Mouse (Mus musculus) spleen, postnatal 4 days (tissue): Measurements from ENCODE around the gene Zbtb32.

Experiments
- DNase-seq, 2 experiments: peaks; one replicate each; pipeline ENCODE4 v3.0.0; 2022; ENCODE audit warnings: low spot score in 2 of 2

Zbtb32 gene

GRCm38 (mm10) chr7:30600651-30601050, 1.9 kb upstream of the Zbtb32 start:
- no peak for DNase-seq

DNA sequence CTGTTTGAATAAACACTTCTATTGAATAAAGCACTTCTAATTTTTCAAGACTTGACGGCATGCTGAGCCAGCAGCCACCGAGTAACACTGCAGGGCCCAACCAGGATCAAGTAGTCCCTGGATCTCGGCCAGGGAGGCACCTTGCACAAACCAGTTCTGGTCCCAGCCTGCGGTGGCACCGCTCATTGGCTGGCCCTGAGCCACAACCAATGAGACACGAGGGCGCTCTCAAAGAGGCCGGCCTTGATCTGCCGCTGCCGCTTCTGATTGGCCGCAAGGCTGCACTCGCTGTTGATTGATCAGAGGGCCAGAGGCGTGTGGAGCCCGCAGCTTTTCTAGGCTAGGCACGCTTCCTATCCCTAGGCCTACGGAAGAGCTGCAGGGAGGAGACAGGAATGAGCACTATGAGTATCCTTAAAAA, 1.2 kb upstream of the Zbtb32 start:
- peak; percentile 82 to 87 for DNase-seq

DNA sequence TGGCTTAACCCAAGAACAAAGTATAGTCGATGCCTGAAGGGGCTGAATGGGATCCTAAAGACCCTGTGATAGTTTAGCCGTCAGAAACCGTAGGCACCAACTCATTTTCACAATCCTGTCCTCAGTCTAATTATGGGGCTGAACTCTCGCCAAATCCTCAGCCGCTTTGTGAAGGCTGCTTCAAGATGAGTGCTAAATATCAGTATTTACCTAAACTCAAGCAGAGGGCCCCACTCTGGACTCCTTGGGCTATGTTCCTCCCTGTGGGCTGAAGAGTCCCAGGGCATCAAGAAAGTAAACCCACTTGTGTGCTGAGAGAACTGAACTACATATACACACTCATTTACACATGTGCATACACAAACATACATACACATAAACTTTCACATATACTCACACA, 1.9 kb downstream of the Zbtb32 start:
- no peak for DNase-seq

GRCm38 (mm10) chr7:30596093-30596492, 2.6 kb downstream of the Zbtb32 start:
- no peak for DNase-seq

DNA sequence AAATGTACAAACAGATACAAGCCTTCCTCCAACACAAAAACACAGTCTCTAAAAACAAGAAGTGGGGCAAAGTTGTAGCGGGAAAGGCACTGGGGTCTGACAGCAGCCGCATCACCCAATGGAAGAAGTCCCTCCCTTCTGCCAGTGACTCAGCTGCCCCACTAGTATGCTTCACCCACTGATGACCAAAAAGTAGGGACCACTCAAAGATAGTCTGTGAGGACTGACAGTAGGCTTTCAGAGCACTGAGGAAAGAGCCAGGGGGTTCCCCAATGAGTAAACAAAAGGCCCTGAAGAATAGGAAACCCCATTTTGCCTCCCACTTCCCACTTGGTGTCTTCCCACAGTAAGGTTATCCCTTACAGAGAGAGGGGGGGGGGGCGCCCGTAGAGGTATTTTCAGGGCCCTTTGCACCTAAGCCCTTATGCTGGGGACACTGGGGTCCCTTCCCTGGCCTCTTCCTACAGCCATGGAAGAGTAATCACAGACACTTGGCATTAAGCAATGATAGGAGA, 4.1 kb downstream of the Zbtb32 start:
- DNase-seq: no peak

- DNase-seq: no peak
Measured at GRCm38 (mm10) chr7:30593579-30594509, 4.9 kb downstream of the Zbtb32 start.

- no peak for DNase-seq
Measured at GRCm38 (mm10) chr7:30592772-30593423, 5.8 kb downstream of the Zbtb32 start.

DNA sequence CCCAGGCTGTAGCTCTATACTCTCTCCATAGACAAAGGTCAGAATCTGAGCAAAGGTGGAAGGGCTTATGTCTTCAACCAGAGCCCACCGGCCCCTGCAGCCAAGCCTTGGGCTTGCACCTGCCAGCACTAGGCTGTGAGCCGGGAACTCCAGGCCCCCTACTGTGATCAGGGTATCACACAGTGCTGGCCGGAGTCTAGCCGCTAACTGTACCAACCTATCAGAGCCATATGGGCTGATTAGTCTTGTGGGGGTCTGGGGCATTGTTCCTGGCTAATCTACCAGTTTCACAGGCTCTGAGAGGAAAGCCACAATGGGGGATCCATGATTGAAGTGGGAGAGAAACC, 7.1 kb downstream of the Zbtb32 start:
- no peak for DNase-seq

DNA sequence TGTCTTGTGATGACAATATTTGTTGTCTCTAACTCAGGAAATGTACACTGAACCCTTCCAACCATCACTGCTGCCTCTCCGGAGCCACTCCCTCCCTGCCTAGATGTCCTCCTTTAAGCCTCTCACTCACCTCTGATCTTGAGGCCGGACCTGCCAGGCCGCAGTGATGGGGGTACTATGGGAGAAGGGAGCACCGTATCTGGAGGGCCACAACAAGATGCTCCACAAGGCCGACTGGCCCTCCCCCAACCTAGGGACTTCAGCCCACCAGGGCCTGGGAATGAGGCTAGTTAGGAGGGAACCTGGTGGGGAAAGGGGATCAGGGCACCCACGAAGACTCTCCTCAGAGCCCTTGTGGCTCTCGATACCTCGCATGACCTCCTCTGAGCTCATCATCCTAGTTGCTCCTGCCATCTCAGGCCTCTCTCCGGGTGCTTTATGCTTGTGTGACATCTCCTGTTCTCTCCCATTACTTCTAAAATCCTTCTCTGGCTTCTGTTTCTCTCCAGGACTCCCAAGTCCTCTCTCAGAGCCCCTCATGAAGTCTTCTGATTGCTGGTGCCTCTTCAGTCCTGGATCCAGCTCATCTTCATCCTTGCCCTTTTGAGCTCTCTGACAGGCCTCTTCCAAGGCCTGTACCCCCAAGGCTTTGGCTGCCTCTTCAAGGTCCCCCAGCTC, 7.6 kb downstream of the Zbtb32 start:
- DNase-seq: no peak

- peak; percentile 82 to 94 for DNase-seq
Measured at GRCm38 (mm10) chr7:30589435-30590301, 9.0 kb downstream of the Zbtb32 start.

GRCm38 (mm10) chr7:30588676-30589434, 9.9 kb downstream of the Zbtb32 start, which contains the start of gene Kmt2b:
Gene Kmt2b, minus strand, starts transcription at chr7:30588726.
- DNase-seq: peak; percentile 95 to 97

- peak; percentile 62 to 86 for DNase-seq
Measured at GRCm38 (mm10) chr7:30587842-30588667, 10.7 kb downstream of the Zbtb32 start.

DNA sequence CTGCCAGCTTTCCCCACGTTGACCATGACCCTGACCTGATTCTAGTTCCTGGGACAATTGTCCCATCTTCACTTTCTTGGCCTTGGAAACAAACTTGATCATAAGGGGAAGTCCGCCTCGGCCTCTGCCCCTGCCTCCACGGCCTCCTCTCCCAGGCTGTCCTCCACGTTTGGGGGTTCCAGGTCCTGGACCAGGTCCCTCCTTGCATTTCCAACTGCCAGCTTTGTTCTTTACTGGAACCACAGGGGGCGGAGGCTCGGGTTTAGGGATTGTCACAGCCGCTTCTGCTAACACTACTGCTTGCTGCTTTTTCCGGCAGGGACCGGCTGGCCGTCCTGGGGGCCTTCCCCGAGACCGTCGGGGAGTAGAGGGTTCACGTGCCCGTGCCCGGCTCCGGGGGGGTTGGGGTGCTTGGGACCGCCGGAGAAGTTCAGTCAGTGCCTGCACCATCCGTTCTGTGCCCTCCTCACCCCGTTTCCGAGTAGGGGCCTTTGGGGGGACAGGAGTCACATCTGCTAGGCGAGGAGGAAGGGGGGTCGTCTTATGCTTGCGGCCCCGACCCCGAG, 12.2 kb downstream of the Zbtb32 start:
- no peak for DNase-seq

DNA sequence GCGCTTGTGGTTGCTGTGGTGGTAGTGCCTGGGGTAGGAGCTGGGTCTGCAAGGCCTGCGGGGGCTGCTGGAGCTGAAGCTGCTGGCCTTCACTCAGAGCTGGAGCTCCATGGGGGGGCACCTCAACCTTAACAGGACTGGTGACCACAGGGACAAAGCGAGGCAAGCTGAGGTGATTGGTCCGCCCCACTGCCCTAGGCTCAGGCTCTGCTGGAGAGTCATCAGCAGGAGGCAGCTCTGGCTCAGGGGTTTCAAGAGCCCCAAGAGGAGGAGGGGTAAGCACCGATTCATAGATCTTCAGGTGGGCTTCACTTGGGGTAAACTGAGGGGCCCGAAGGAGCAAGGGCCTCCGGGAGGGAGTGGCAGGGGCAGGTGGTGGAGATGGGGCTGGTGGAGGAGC, 13.5 kb downstream of the Zbtb32 start:
- DNase-seq: no peak

GRCm38 (mm10) chr7:30584339-30584738, 14.4 kb downstream of the Zbtb32 start:
- DNase-seq: no peak

DNA sequence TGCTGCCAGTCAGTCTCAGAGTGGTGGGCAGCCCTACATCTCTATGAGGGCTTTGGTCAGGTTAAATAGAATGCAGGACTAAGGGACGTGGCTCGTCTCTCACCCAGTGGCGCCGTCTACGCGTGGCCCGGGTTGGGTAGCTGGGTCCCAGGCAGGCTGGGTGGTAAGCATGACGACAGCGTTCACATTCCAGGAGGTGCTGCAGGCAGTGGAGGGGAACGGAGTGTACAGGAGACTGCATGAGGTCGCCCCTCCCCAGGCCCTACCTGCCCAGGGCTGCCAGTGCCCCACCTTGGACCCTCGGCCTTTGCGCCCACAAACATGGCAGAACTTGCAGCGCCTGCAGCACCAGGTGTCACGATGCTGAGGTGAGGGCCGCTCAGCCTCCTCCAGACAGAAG, 17.2 kb downstream of the Zbtb32 start:
- DNase-seq: no peak

- DNase-seq: no peak
Measured at GRCm38 (mm10) chr7:30579950-30580349, 18.8 kb downstream of the Zbtb32 start.

DNA sequence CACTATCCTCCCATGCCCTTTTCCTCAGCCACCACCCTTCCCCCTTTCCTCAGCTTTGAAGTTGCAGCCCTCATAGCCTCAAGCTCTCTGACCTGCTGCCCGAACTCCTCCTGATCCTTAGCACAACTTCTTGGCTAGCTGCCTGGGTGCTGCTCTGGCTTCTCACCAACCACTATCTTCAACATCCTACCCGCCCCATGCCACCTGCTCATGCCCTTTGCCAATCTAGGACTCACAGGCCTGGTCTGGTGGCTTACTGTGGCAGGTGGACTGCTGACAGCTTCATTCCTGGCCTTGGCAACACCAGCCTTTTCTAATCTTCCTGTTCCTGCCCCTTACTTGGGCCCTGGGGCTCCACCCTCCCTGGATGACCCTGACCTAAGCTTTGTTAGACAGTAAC, 25.7 kb downstream of the Zbtb32 start:
- peak; percentile 75 to 79 for DNase-seq

DNA sequence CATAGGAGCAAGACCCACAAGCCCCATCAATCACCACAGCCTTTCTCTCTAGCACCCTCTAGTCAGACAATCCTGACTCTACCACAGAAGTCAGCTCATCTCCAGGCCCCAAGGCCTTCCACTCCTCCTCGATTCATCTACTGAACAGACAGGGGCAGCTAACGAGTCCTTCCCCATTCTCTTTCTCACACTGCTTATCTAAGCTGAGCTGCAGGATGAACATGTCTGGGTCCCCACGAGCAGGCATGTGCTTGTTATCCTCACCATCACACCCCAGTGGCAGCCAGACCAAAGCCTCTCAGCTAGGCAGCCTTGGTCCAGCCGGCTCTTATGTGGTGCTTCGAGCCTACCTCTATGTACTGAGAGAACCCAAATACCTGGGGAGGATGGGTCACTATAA, 26.3 kb downstream of the Zbtb32 start:
- DNase-seq: no peak
